Mouse (Mus musculus) spleen, adult 2 months (tissue): ENCODE data around the gene Bag6.

Source experiments
- CTCF ChIP-seq: fragments of 200-500 bp; IDR thresholded peaks from 2 replicates; pipeline ENCODE4 v1.5.1; 2011; ENCODE audit warnings: mild to moderate bottlenecking, inconsistent platforms; ENCODE audit not compliant: insufficient read depth, insufficient read length, insufficient replicate concordance; ENCODE audit errors: extremely low read depth
- POLR2A ChIP-seq: fragments of 200-500 bp; IDR thresholded peaks from 2 replicates; pipeline ENCODE4 v1.6.1; 2011; ENCODE audit warnings: low read depth, low read length, inconsistent platforms

- no peak for TF ChIP-seq CTCF
- TF ChIP-seq POLR2A = no peak
These were observed 778 bp downstream of the Bag6 start for GRCm38 (mm10) chr17:35135591-35136320.
